ENCODE assay signal across 29 mouse cellular contexts in the genomic region with DNA sequence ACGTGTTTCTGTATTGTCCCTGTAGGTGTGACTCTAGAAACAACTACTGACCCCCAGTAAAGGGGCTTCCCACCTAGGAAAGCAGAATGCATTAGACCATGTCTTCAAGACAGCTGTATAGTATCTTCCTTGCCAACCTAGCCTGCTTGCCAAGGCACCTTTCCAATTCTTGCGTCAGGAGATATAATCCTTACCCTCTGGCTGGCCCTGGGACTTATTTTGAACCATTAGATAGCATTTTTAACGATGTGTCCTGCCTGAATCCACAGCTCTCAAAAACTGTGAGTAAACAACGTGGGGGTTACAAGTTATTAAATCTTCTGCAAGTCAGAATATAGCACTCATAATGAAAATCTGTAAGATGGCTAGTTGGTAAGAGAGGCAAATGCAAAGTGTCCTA.
"Had no signal": no experiment of that assay in that cellular context is flagged by ENCODE, and none has a peak within 500 bp of the region (broad histone marks: within the 10 kb centered on the region; RNA-seq: fewer than 3 reads in every experiment).

No protein-coding gene starts in this region.

- DNase-seq: heart, postnatal 10 days; heart, postnatal 14 days; heart, postnatal 36 days; heart, postnatal 4 days; kidney, adult 11 months; kidney, adult 18-20 months; kidney, adult 2 months; kidney, adult 8-10 months; kidney, adult 9 months; kidney, postnatal 10 days; kidney, postnatal 14 days; kidney, postnatal 25 days; kidney, postnatal 36 days; kidney, postnatal 4 days; layer of hippocampus, adult 9-11 months; layer of hippocampus, postnatal 36 days had no signal

- H3K36me3 ChIP-seq: heart, embryonic 13.5 days; heart, embryonic 15.5 days; hindbrain, embryonic 10.5 days; hindbrain, embryonic 12.5 days; hindbrain, embryonic 13.5 days; hindbrain, embryonic 15.5 days; intestine, embryonic 15.5 days; kidney, embryonic 15.5 days had no signal

- H3K4me3 ChIP-seq: heart, embryonic 13.5 days; heart, embryonic 15.5 days; hindbrain, embryonic 10.5 days; hindbrain, embryonic 12.5 days; hindbrain, embryonic 13.5 days; hindbrain, embryonic 15.5 days; intestine, embryonic 15.5 days; kidney, embryonic 15.5 days; layer of hippocampus, adult 2 months; left cerebral cortex, adult 2 months had no signal

- H3K27me3 ChIP-seq: heart, embryonic 13.5 days; heart, embryonic 15.5 days; hindbrain, embryonic 12.5 days; hindbrain, embryonic 13.5 days; hindbrain, embryonic 15.5 days; intestine, embryonic 15.5 days; kidney, embryonic 15.5 days had no signal

- H3K27ac ChIP-seq: heart, embryonic 13.5 days; heart, embryonic 15.5 days; hindbrain, embryonic 10.5 days; hindbrain, embryonic 12.5 days; hindbrain, embryonic 13.5 days; hindbrain, embryonic 14.5 days; hindbrain, embryonic 15.5 days; hindbrain, postnatal 0 days; intestine, embryonic 15.5 days; kidney, embryonic 15.5 days; kidney, postnatal 0 days; layer of hippocampus, adult 2 months; left cerebral cortex, adult 2 months had no signal

- H3K9ac ChIP-seq: heart, embryonic 13.5 days; heart, embryonic 15.5 days; hindbrain, embryonic 12.5 days; hindbrain, embryonic 13.5 days; hindbrain, embryonic 14.5 days; hindbrain, embryonic 15.5 days; intestine, embryonic 15.5 days; kidney, embryonic 15.5 days had no signal

- H3K4me1 ChIP-seq: heart, embryonic 13.5 days; heart, embryonic 15.5 days; hindbrain, embryonic 10.5 days; hindbrain, embryonic 12.5 days; hindbrain, embryonic 13.5 days; hindbrain, embryonic 15.5 days; intestine, embryonic 15.5 days had no signal
